In genomic region chr6:101948950-101949349, GRCm38 (mm10) we compare ENCODE assay signal across 12 mouse cellular contexts.
"Had no signal": no experiment of that assay in that cellular context is flagged by ENCODE, and none has a peak within 500 bp of the region (broad histone marks: within the 10 kb centered on the region; RNA-seq: fewer than 3 reads in every experiment).

No protein-coding gene starts in this region.

- H3K27ac ChIP-seq: kidney, postnatal 0 days; limb, embryonic 12.5 days; limb, embryonic 15.5 days; liver, embryonic 14.5 days; macrophage; stomach, embryonic 15.5 days had no signal

- DNase-seq: kidney, postnatal 25 days; left cerebral cortex, postnatal 4 days; liver, postnatal 0 days; right cerebral cortex, postnatal 14 days; spleen, adult 18-20 months; thymus, postnatal 25 days had no signal

- H3K4me3 ChIP-seq: limb, embryonic 12.5 days; limb, embryonic 15.5 days; stomach, embryonic 15.5 days had no signal
